Mouse (Mus musculus) thymus, postnatal 4 days (tissue): Measurements from ENCODE around the gene Nif3l1.
A peak's percentile ranks its signal among the peaks of the same experiment; 100 is the strongest.

Source experiments
- DNase-seq: peaks from one replicate; pipeline ENCODE4 v3.0.0; 2021

The Nif3l1 gene

DNA sequence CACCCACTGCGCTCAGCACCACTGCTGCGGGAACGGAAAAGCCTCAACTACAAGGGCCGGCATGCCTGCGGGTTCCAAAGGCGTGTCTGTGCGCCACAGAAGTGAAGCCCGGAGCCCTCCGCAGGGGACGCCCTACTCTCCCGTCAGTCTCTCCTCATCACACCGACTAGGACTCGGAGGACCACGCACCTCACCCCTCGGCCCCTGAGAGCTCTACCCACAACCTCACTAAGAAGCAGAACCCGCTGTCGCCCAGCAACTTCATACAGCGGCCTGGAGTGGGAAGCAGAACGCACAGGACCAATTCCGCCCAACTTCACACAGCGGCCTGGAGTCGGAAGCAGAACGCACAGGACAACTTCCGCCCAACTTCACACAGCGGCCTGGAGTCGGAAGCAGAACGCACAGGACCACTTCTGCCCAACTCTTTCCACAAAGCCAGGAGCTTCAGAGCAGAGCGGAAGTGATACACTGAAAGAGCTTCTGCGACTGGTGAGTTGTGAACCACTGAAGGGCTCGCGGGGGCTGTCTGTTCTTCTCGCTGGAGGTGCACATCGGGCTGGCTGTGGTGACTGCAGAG, at the start of gene Nif3l1, which contains the start of gene Ppil3:
TSS of gene Nif3l1 (plus strand) at position 9 of the 580 bp plus-strand sequence.
TSS of gene Ppil3 (minus strand) at position 344 of the 580 bp plus-strand sequence.
- peak; percentile 82 for DNase-seq

DNA sequence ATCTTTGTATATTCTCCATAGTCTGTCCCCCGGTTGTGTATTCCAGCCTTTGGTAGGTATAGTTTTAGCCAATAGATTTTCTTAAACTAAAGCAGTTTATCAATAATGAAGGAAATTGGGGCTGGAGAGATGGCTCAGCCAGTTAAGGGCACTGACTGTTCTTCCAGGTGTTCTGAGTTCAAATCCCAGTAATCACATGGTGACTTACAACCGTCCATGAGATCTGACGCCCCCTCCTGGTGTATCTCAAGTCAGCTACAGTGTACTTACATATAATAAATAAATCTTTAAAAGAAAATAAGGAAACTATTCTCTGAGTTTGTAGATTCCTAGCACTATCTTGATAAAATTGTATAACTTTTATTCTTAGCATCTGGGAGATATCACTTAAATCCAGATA, 49.6 kb upstream of the Nif3l1 start:
- no peak for DNase-seq

DNA sequence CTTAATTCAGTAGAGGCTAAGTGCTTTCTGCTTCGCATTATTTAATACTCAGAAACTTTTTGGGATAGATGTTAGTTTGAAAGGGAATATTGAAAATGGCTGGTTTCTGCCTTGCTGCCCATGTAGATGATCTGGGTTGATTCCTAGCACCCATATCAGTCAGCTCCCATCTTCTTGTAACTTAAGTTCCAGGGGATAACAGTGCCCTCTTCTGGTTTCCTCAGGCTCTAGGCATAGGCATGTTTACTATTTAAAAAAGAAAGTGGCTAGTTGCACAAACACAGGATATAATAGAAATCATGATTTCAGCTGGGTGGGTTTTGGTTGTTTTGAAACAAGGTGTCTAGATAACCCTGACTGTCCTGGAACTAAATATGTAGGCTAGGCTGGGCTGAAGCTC, 48.8 kb upstream of the Nif3l1 start:
- no peak for DNase-seq

DNA sequence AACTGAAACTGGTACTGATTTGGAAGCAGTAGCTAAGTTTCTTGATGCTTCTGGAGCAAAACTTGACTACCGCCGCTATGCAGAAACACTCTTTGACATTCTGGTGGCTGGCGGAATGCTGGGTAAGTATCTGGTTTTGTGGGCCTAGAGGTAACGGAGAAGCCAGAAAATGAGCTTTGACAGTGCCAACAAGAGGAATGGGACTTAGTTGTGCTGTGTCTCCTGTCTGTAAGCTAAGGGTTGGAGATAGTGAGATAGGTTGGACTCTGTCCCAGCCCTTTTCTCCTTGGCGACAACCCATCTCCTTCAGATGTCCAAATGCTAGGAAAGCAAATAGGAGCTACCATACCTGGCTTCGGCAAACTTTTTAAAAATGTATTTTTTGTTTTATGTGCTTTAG, 47.2 kb upstream of the Nif3l1 start:
- DNase-seq = no peak

DNA sequence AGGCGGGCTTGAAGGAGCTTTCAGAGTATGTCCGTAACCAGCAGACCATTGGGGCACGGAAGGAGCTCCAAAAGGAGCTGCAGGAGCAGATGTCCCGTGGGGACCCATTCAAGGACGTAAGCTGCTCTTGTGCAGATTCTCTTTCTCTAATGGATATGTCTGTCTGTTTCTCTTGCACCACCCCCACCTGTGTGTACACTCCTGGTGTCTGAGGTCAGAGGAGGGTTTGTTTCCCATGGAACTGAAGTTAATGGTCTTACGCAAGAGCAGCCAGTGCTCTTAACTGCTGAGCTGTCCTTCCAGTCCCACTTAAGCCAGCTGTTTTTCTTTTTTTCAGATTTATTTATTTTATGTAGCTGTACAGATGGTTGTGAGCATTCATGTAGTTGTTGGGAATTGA, 43.6 kb upstream of the Nif3l1 start:
- no peak for DNase-seq

DNA sequence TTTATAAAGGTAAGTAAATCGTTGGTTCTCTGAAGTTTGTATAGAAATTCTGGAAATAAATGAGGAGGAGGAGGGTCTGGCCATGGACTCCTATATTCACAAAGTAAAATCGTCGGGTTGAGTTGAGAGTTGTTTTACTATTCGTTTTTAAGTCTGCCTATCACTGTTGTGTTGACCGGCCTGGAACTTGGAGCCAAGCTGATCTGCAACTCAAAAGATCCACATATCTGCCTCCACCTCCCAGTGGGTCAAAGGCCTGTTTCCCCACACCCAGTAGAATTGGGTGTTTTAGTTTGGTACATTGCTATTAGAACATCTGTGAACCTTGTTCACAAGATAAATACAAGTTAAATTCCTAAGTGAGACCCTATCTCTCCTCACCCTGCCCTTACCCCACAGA, 41.2 kb upstream of the Nif3l1 start:
- DNase-seq = no peak

DNA sequence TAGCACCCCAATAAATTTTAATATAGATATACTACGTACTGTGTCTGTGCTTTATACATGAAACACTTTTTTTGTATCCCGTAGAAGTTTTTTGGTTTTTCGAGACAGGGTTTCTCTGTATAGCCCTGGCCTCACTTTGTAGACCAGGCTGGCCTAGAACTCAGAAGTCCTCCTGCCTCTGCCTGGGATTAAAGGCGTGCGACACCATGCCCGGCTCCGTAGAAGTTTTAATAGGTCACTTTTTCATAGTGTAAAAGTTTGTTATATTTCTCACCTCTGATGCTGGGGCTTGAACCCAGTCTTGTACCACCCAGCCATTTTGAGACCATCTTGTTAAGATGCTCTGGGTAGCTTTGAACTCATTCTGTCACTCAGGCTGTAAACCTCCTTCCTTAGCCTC, 37.6 kb upstream of the Nif3l1 start:
- DNase-seq = no peak

DNA sequence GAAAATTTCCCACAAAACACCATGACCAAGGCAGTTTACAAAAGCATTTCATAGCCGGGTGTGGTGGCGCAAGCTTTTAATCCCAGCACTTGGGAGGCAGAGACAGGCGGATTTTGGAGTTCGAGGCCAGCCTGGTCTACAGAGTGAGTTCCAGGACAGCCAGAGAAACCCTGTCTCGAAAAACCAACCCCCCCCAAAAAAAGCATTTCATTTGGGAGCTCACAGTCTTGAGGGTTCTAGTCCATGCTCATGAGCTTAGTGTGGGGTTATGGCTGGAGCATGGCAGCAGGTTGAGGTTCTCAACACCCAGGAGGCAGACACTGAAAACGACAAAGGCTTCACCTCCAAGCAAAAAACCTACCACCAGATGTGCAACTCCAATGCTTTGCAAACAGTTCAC, 36.8 kb upstream of the Nif3l1 start:
- DNase-seq = no peak

DNA sequence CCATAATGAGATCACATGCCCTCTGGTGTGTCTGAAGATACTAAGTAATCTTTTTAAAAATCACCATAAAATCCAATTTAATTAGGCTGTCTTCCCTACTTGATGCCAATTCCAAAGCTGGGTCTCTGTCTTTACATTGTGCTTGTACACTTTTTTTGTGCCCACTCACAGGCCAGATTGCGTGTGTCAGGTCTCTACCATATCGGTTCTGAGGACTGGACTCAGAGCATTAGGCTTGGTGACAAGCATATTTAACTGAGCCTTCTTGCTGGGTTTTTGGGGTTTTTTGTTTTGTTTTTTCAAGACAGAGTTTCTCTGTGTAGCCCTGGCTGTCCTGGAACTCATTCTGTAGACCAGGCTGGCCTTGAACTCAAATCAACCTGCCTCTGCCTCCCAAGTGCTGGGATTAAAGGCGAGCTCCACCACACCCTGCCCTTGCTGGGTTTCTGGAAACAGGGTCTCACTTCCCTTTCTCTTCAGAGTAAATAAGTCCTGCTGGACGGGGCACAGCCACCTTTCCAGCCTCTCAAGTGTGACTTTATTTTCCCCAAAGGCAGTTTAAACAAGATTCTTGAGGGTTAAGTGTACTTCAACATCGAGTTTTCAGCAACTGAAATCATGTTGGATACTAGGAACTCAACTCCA, 35.3 kb upstream of the Nif3l1 start:
- no peak for DNase-seq

DNA sequence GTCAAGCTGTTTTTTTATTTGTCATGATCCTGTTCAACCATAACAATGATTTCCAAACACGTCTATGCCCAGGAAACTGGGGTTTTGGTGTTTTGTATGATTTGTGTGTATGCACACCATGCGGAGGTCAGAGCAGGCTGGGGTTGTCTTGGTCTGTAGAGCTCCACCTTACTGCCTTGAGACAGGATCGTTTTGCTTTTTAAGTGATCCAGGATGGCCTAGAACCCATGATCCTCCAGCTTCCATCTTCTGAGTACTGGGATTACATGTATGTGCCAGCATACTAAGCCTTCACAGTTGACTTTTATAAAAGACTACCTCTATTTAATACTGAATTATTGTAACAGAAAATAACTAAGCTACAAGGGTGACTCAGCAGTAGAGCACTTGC, 34.8 kb upstream of the Nif3l1 start:
- DNase-seq = no peak

DNA sequence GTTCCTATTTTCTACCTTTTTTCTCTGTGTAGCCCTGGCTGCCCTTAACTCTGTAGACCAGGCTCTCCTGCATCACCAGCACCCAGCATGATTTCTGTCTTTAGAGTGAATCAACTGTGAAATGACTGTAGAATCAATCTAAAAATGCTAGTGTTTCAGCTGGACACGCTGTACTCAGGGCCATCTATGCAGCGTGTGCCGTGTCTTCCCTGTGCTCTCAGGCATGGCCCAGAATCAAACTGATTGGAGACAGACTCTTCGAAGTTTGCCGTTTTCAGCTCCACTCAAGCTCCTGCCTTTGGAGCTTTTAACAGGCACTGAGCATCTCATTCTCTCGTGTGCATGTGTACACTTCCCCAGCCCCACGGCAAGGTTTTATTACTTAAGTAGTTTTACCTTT, 34.2 kb upstream of the Nif3l1 start:
- DNase-seq = no peak

DNA sequence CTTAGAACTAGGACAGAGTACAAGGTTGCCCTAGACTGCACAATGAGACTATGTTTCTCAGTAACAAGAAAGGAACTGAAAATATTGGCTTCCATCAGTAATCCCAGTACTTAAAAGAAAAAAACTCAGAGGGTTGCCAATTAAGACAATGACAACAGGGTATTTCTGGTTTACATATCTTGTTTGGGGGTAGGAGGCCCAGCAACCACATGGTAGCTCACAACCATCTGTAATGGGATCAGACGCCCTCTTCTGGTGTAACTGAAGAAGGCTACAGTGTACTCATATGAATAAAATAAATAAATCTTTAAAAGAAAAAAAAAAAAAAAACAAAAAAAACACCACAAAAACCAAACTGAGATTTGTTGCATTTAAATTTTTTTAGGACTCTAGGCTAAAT, 29.5 kb upstream of the Nif3l1 start:
- DNase-seq = no peak

DNA sequence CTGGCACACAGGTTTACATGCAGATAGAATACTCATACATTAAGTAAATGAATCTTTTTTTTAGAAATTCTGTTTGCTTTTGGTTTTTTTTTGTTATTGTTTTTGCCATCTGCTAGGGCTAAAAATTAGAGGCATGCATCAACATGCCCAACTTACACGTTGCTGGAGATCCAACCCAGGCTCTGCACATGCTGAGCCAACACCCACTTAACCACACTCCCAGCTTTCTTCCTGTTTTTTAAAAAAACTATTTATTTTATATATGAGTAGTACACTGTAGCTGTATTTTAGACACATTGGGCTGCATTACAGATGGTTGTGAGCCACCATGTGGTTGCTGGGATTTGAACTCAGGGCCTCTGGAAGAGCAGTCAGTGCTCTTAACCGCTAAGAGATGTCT, 28.9 kb upstream of the Nif3l1 start:
- no peak for DNase-seq

DNA sequence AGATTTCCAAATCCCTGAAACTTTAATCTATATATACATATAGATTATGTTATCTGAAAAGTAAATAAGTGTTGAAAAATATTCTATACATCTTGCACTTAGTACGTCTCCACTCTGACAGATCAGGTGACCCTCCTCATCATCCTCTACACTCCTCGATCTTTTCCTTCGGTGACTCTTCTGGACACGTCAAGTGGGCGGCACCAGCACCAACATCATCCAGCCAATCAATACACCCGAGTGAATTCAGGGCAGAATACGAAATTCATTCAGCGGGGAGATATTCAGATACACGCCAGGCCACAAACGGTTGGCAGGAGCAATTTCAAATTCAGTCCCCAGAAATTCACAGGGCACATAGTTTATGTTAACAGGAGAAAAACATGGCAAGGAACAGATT, 24.9 kb upstream of the Nif3l1 start:
- no peak for DNase-seq

DNA sequence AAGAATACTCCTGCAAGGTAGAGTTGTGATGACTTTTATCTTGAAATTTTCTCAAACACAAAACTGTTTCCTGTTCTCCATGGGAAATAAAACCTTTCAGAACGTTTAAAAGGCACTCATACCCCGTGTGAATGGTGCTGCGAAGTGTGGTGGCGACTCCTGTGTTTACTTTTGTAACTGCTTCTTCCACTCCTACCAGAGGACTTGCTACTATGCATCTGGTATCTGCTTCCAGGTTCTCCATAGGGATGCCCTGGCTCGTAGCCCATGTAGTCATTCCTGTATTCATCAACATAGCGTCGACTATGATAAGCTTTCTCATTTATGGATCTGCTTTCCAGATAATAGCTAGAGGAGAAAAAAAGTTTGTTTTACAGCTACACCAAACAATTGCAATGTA, 24.0 kb upstream of the Nif3l1 start:
- DNase-seq = no peak

DNA sequence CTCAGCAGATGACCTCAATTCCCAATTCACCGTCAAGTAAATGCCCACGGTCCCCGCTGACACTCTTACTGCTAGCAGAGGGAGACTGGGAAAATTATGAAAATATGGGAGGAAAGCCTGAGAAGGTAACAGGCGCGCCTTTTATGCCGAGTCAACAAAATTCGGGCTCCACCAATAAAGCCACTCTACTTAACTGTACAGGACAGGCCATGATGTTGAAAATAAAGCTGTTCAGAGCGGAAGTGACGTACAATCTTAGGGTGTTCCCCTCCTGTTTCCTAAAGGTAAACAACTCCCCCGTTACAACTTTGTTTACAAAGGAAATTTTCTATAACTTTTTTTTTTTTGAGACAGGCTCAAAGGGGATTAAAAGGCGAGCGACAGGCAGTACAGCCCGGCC, 22.1 kb upstream of the Nif3l1 start:
- peak; percentile 32 for DNase-seq

DNA sequence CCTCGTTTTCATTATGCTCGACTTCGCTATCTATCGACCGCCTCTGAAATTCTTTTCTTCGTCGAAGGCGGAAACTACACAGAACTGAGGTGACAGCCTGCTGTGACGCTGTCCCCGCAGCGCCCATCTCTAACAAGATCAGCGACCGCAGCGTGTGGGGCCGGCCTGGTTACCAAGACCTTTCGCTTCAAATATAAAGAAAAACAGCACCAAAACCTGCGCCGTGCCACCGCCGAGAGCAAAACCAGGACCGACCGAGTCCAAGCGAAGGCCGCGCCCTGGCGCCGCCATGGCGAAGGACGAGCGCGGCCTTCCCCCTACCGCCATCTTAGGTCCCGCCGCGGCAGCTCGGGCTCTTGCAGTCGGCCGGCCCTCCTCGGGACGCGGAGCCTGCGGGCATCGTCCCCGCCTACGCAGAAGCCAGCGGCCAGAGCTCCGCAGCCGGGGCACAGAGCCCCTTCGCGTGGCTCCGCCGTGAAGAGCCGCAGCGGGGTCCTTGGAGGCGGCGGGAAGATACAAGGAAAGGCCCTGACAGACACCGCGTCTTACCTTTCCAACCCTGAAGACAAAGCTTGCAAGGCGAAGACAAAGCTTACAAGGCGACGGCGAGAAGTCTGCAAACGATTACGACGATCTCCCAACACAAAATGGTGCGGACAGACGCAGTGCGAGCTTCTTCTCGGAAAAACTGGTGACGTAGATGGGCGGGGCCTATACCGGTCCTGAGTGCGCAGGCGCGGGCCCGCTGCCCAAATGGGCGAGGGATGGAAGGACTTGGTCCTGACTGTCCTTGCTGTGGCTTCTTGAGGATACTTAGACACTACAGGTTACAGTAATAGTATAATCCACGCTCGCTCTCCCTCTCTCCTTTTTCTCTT, 21.3 kb upstream of the Nif3l1 start, which contains the start of gene Clk1:
TSS of gene Clk1 (minus strand) at position 696 of the 878 bp plus-strand sequence.
- DNase-seq = peak; percentile 98

DNA sequence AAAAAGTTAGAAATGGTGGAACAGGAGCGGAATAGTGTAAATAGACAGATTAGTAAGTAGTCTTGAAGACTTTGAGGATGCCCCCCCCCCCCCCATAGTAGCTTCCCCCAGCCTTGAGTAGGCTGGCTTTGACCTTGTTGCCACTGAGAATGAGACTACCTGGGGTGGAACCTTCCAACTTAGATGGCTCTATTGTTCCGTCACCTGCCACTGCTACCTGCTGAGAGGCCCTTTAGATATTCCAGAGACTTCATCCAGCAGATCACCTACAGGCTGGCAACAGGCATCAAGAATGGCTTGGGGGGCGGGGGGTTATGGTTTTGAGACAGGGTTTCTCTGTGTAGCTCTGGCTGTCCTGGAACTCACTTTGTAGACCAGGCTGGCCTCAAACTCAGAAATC, 20.4 kb upstream of the Nif3l1 start:
- no peak for DNase-seq

DNA sequence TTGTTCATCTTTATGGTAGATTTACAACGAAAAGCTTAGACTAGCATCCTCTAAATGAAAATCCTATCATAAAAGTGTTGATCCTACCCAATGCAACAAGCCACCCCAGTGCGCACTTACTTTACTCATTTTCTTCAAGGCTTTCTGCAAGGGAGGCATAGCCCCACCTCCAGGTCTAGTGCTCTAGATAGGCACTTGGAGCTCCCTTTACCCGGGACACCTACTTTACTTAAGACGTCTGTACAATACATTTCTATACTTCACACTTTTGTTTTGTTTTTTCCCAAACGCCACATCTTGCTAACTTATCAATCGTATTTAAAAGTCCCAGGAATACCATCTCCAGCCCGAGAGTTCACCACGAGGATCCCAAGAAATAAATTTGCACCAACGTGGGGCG, 260 bp upstream of the Nif3l1 start:
- no peak for DNase-seq

DNA sequence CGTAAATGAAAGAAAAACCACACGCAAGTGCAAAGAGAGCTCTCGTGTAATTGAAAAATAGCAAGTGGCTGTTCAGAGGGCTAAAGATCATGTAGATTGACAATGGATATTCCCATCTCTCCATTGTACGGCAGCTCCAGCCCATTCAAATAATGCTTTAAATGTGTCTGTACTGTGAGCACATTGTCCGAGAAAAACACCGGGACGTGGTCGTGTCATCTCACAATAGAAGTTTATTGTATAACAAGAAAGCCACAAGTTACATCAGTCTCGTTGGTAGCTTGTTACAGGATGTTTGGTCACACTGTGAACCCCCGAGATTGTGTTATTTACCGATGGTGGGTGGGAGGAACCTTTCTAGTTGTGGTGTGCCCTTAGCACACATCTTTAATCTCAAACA, 910 bp downstream of the Nif3l1 start:
- peak; percentile 12 for DNase-seq

DNA sequence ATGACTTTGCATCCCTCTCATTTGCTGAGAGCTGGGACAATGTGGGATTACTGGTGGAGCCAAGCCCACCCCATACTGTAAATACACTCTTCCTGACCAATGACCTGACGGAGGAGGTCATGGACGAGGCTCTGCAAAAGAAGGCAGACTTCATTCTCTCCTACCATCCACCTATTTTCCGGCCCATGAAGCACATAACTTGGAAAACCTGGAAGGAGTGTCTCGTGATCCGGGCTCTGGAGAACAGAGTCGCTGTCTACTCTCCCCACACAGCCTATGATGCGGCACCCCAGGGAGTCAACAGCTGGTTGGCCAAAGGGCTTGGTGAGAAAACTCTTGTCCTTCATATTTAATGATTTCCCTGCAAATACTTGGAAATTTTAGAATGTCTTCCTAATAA, 2.8 kb downstream of the Nif3l1 start:
- no peak for DNase-seq

DNA sequence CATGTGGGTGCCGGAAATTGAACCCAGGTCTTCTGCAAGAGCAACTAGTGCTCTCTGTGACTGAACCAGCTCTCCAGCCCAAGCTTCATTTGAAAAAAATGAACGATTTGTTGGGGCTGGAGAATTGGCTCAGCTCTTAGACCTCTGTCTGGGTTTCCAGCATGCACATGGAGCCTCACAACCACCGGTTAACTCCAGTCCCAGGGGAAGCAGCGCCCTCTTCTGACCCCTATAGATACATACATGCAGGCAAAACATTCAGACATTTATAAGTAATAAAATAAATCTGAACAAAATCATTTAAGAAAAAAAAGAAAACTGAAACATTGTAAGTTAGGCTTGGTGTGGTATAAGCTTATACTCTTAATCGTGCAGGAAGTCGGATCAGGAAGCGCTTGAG, 3.4 kb downstream of the Nif3l1 start:
- no peak for DNase-seq

DNA sequence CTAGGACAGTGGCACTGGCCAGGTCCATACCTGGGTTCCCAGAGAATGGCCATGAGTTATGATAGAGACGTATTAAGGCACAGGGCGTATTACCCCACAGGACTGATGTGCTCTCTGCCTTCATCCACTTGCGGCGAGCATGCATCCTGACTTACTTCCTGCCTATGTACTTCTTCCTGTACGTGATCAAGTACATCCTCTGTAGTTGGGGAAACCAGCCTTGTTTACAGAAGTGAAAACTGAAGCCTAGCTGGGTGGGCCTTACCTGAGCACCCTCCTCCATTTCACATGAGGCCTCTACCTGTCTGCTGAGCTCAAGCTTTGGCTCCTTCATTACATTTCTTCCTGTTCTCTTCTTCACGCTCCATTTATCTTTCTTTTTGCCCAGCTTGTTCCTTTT, 9.4 kb downstream of the Nif3l1 start:
- DNase-seq = no peak

DNA sequence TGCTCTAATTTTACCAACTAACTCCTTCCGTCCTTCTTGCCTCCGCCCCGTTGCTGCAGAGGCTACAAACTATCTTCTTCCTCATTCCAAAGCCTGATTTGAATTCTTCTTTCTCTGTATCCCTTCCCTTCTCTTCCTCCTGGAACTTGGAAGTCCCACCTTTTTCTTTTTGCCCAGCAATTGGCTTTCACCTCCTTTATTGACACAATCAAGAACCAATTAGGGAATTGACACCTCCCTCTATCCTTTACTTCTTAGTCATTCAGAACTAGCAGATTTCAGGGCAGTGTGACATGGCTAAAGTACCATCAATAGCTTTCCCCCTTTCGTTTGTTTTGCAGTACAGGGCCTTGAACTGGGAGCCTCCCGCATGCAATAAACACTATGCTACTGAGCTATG, 13.2 kb downstream of the Nif3l1 start:
- no peak for DNase-seq
